Mouse (Mus musculus): ENCODE measurements around the gene Tcte2.
"Not testable (repeated sequence)": the region's sequence is repeated elsewhere in the genome, so short reads cannot be mapped to it uniquely, and the experiment has no call there.

Tcte2 gene

GRCm38 (mm10) chr17:13683411-13684174 lies 78.0 kb downstream of the Tcte2 start:
- in situ Hi-C loops (cut with MseI, MboI), result no loop called here

DNA sequence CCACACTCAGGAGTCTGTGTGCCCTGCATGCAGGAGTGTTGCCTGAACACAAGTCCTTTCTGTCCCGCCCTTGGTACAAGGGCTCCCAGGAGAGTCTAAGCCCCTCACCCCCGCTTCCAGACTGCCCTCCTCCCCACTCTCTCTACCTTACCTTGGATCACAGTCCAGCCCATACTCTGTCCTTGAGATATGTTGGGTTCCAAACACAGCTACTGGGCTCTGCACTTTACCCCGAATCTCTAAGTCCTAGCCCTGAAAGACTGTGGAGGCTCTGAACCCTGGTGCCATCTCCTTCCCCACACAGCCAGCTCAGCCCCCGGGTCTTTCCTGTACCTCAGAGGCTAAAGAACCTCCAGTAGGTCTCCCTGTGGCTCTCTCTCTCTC lies 78.6 kb downstream of the Tcte2 start:
- in situ Hi-C loops (cut with MseI, MboI), result no loop called here

GRCm38 (mm10) chr17:13682378-13683026 lies 79.1 kb downstream of the Tcte2 start:
- in situ Hi-C loops (cut with MseI, MboI), result no loop called here

DNA sequence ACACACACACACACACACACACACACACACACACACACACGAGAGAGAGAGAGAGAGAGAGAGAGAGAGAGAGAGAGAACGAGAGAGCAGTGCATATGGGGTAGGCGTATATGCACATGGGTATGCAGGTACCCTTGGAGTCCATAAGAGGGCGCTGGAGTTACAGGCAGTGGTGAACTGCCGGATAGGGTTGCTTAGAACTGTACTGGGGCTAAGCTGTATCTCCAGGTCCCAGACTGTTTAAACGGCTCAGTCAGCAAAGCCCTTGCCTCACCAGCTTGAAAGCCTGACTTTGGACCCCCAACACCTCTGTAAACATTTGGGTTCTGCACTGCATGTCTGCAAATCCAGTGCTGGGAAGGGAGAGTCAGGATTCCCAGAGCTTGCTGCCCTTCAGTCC lies 79.9 kb downstream of the Tcte2 start:
- in situ Hi-C loops (cut with MseI, MboI), result no loop called here

DNA sequence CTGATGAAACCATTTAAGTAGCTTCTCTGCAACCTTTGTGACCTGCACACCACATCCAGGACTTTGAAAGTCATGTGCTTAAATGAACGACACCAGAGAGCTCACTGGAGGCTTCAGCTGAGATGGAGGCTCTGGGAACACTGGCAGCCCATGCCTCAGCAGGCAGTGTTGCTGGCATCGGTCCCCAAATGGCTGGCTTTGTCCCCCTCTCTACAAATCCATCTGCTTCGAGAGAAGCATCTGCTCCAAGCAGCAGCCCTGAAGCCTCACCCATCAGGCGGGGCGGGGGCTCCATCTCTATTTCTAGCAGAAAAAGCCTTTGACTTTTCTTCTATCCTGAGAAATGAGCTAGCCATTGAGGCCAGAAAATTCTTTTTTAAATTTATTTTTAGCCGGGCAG lies 80.5 kb downstream of the Tcte2 start:
- in situ Hi-C loops (cut with MseI, MboI), result no loop called here

- in situ Hi-C loops (cut with MseI, MboI), result no loop called here
These were observed 81.3 kb downstream of the Tcte2 start for GRCm38 (mm10) chr17:13680318-13680717.

DNA sequence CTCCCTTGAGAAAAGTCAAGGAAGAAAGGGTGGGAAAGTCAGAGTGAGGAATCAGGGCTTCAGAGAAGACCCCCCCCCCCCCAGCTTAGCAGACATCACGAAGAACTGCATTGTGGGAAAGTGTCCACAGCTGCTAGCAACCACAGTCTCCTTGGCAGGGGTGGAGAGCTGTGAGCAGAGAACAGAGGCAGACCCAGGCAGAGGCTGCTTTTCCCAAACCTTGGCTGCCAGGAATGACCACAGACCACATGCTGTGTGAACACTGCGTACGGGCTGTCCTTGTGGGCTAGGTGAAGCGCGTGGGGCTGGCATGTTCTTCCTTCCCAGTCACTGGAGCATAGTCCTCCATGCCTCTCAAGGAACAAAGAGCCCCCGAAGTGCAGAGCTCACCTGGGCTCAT lies 81.9 kb downstream of the Tcte2 start:
- in situ Hi-C loops (cut with MseI, MboI), result no loop called here

DNA sequence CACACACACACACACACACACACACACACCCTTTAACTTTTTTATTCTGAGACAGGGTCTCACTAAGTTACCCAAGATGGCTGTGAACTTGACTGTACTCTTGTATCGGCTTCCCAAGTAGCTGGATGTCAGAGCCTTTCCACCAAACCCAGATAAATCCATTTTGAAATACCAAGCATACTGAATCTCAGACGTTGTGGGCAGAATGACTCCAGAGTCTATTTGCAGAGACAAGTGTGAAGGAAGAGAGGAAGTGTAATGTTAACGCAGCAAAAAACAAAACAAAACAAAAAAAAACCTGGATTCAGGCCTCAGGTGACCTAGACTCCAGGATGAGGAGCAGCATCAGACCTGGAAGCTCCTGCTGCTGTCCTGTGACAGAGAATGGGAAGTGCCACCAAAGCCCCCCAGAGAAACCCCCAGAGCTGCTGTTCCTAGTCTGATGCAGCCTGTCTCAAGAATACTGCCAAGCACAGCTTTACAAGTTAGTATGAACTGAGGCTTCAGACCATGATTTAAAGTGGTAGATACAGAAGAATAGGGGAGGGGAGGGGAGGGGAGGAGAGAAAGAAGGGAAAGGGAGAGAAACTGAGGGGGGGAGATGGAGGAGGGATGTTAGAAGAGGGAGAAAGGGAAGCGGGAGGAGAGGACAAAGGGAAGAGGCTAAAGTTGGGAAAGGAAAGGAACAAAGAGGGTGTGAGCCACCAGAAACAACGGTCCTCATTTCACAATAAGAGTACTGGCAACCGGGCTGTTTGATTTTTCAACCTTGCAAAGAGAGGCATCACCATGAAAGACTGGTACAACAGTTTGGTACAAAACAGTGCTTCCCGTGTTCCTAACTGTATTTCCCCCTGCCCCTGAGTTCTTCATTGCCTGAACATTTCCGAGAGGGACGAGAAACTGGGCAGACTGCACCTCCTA lies 84.1 kb downstream of the Tcte2 start:
- in situ Hi-C loops (cut with MseI, MboI), result no loop called here

- in situ Hi-C loops (cut with MseI, MboI), result not testable (repeated sequence)
These were observed 85.5 kb downstream of the Tcte2 start for GRCm38 (mm10) chr17:13676099-13676498.

DNA sequence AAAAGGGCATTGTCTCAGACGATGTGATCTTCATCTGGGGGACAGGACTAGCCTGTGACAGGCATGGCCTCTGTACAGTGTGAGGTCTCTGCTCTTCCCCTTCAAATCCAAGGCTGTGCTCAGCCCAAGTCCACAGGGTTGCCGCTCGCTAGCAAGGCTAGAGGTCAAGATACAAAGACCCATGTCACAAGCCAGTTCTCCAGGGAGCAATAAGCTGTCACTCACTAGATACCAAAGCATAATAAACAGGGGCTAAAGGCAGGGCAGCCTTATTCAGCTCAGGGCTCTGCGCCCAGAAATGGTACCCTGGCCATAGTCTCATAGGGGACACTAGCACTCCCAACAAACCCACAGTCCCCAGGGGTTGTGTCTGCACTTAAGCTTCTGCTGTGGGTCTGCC lies 86.0 kb downstream of the Tcte2 start:
- in situ Hi-C loops (cut with MseI, MboI), result no loop called here

GRCm38 (mm10) chr17:13674695-13675306 lies 86.8 kb downstream of the Tcte2 start:
- in situ Hi-C loops (cut with MseI, MboI), result no loop called here

DNA sequence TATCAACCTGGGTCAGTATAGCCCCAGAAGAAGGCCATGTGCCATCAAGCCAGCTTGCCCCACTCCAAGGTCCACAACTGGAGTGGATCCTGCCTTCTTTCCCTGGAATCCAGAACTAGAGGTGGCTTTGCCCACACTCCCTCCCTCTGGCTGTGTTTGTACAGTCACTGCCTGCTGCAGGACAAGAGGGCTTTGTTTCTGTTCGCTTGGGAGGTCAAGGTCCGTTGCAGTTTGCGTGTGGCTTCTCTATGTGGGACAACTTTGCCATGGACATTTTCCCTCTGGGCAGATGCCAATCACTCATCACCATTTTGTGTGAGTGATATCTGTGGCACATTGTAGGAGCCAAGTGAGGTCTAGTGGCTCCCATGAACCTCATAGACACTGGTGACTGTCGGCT lies 89.9 kb downstream of the Tcte2 start:
- in situ Hi-C loops (cut with MseI, MboI), result no loop called here

GRCm38 (mm10) chr17:13670227-13670626 lies 91.4 kb downstream of the Tcte2 start:
- in situ Hi-C loops (cut with MseI, MboI), result no loop called here

GRCm38 (mm10) chr17:13669206-13669605 lies 92.4 kb downstream of the Tcte2 start:
- in situ Hi-C loops (cut with MseI, MboI), result no loop called here

DNA sequence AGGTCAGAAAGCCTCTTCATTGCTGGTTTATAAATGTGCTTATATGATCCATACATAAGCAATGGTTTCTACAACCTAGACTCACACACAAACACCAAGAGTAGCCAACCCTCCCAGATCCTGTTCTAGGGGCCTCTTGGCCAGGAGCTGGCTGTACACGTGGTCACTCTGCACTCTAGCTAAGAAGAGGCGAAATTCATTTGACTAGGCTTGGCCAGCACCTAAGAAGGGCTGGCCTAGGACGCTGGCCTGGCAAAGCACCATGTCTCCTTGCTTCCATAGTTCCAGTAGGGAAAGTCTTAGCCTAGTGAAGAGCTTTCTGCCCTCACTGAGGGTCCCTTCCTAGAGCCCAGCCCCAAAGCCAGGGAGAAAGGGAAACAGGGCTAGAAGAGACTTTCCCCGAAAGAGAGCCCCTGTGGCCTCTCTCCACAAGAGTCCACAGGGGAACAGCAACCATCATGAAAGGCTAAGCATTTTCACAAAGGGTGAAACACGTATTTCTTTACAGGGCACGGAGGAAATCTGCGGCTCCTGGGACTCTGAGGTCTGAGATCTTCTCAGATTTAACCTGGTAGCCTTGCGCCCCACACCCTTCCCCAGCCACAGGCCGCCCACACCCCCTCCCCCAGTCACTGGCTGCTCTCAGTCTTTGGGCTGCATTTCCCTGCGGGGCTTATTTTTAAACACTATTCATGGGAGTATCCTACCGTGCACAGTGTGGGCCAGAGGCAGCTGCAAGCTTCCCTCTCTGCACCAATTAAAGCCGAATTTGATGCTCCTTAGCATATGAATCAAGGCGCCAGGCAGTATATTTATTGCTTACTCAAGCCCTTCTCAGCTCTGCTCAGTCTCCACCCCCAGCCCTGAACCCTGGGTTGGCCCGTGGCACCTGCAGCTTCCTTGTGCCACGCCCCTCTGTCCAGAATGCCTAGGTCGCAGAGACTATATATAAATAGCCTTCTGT lies 93.3 kb downstream of the Tcte2 start:
- in situ Hi-C loops (cut with MseI, MboI), result no loop called here

DNA sequence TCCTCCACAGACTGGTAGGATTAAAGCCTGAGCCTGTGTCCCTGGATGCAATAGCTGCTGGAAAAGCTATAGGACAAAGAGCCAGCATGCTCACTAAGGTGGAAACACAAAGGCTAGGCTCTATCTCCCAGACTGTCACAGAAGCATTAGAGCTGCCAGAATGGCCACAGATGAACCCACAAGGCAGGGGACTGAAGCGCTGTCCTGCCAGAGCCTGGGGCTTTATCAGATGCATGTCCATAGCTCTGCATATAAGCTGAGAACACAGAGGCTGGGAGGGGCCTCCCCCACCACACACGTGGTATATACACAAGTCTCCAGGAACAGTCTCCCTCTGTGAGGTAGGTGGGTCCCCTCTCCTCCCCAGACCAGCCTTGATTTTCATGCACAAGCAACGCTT lies 94.6 kb downstream of the Tcte2 start:
- in situ Hi-C loops (cut with MseI, MboI), result no loop called here

- in situ Hi-C loops (cut with MseI, MboI), result no loop called here
These were observed 95.9 kb downstream of the Tcte2 start for GRCm38 (mm10) chr17:13665731-13666130.

- in situ Hi-C loops (cut with MseI, MboI), result no loop called here
These were observed 98.0 kb downstream of the Tcte2 start for GRCm38 (mm10) chr17:13663386-13664166.

Data from mouse trophoblast stem cell (cell line).